Mouse (Mus musculus) right cerebral cortex, adult 2 months (tissue): ENCODE measurements around the gene Ltc4s.
A peak's percentile ranks its signal among the peaks of the same experiment; 100 is the strongest.

Experiments
- DNase-seq, 2 experiments: peaks; one replicate each; pipeline ENCODE4 v3.0.0; 2021 to 2022; ENCODE audit warnings: low spot score in 2 of 2

The Ltc4s gene

GRCm38 (mm10) chr11:50238324-50238723 lies at the start of gene Ltc4s:
Gene Ltc4s, minus strand, starts transcription at chr11:50238616.
- no peak for DNase-seq

GRCm38 (mm10) chr11:50286428-50286827 lies 48.0 kb upstream of the Ltc4s start:
- DNase-seq = no peak

GRCm38 (mm10) chr11:50285696-50286095 lies 47.3 kb upstream of the Ltc4s start:
- DNase-seq = no peak

- DNase-seq = no peak
Observed at GRCm38 (mm10) chr11:50285263-50285662, 46.8 kb upstream of the Ltc4s start.

- DNase-seq = no peak
Observed at GRCm38 (mm10) chr11:50280053-50280452, 41.6 kb upstream of the Ltc4s start.

GRCm38 (mm10) chr11:50279005-50279404 lies 40.6 kb upstream of the Ltc4s start:
- DNase-seq = no peak

- no peak for DNase-seq
Observed at GRCm38 (mm10) chr11:50277706-50278105, 39.3 kb upstream of the Ltc4s start.

GRCm38 (mm10) chr11:50277025-50277424 lies 38.6 kb upstream of the Ltc4s start:
- DNase-seq = no peak

- peak in 1 of 2 experiments; percentile 33 for DNase-seq
Observed at GRCm38 (mm10) chr11:50275568-50276151, 37.2 kb upstream of the Ltc4s start.

- DNase-seq = no peak
Observed at GRCm38 (mm10) chr11:50275077-50275476, 36.7 kb upstream of the Ltc4s start.

GRCm38 (mm10) chr11:50272819-50273218 lies 34.4 kb upstream of the Ltc4s start:
- DNase-seq = no peak

GRCm38 (mm10) chr11:50269885-50270284 lies 31.5 kb upstream of the Ltc4s start:
- DNase-seq = no peak

GRCm38 (mm10) chr11:50269163-50269562 lies 30.7 kb upstream of the Ltc4s start:
- no peak for DNase-seq

GRCm38 (mm10) chr11:50266997-50267396 lies 28.6 kb upstream of the Ltc4s start:
- DNase-seq = no peak

- no peak for DNase-seq
Observed at GRCm38 (mm10) chr11:50265931-50266330, 27.5 kb upstream of the Ltc4s start.

GRCm38 (mm10) chr11:50263198-50263597 lies 24.8 kb upstream of the Ltc4s start:
- no peak for DNase-seq

- DNase-seq = no peak
Observed at GRCm38 (mm10) chr11:50262020-50262419, 23.6 kb upstream of the Ltc4s start.

- peak; percentile 68 to 73 for DNase-seq
Observed at GRCm38 (mm10) chr11:50258310-50258709, 19.9 kb upstream of the Ltc4s start.

- peak in 1 of 2 experiments; percentile 39 for DNase-seq
Observed at GRCm38 (mm10) chr11:50256615-50257014, 18.2 kb upstream of the Ltc4s start.

GRCm38 (mm10) chr11:50254010-50254580 lies 15.7 kb upstream of the Ltc4s start:
- DNase-seq = peak; percentile 85 to 89

- DNase-seq = no peak
Observed at GRCm38 (mm10) chr11:50253393-50253792, 15.0 kb upstream of the Ltc4s start.

- no peak for DNase-seq
Observed at GRCm38 (mm10) chr11:50252684-50253265, 14.4 kb upstream of the Ltc4s start.

- DNase-seq = no peak
Observed at GRCm38 (mm10) chr11:50252166-50252565, 13.8 kb upstream of the Ltc4s start.
